Mouse (Mus musculus) adrenal gland, postnatal 10 days (tissue): ENCODE data around the gene Eya4. TPM values are rescaled to one million over a fixed set of nuclear protein-coding genes. Genes with fewer than 3 reads are reported as not detected.
A peak's percentile ranks its signal among the peaks of the same experiment; 100 is the strongest.

Experiments
- DNase-seq: peaks from one replicate; pipeline ENCODE4 v3.0.0; 2021; ENCODE audit warnings: mixed read lengths
- long read RNA-seq, 2 experiments: library from polyadenylated mRNA; stranded (forward); transcript quantifications; one replicate each; pipeline ENCODE4 v2.0.0; 2021
- total RNA-seq, 2 experiments: library from RNA; stranded (reverse); gene quantifications; 2 replicates each; pipeline ENCODE4 v1.2.3; 2021

Gene Eya4
- total RNA-seq, result 1 to 10 TPM; 2.3 to 4.8 TPM
- long read RNA-seq, experiment 1, result 0 reads
- long read RNA-seq, experiment 2, result 0 reads

DNA sequence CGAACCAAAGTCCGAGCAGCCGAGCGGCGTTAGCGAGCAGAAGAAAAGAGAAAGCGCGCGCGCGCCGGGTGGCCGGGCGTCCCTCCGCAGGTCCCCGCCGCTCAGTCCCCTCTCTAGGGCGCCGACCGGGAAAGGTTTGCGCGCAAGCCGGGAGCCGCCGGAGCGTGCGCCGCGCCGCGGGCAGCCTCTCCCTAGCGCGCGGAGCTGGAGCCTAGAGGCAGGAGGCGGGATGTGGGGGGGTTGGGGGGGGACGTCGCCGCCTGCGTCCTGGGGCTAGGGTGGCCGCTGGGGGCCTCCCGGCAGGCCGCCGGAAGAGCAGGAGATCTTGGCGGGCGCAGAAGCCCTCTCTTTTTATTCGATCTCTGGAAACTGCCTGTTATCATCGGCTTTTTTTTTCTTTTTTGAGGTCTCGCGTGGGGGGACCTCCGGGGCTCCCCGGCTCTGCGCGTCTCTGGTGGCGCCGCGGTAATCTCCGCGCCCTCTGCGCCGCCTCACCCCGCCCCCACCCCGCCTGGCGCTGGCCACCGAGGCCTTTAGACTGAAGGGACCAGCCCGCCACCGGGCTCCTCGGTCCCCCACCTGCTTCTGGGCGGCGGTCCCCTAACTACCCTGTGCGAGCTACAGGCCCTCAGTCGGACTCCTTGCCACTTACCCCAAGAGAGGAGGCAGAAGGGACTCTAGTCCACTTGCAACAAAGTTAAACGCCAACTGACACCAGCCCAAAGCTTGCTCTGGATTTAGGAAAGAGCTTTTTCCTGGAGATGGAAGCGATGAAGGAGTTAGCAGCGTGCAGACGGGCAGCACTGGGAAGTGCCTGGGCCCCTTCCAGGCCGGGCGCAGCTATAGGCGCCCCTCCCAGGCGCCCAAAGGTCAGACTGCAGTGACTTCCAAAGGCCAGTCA lies at the start of gene Eya4:
Gene Eya4, minus strand, starts transcription at position 776 of the 901 bp plus-strand sequence.
- DNase-seq, result peak; percentile 62

DNA sequence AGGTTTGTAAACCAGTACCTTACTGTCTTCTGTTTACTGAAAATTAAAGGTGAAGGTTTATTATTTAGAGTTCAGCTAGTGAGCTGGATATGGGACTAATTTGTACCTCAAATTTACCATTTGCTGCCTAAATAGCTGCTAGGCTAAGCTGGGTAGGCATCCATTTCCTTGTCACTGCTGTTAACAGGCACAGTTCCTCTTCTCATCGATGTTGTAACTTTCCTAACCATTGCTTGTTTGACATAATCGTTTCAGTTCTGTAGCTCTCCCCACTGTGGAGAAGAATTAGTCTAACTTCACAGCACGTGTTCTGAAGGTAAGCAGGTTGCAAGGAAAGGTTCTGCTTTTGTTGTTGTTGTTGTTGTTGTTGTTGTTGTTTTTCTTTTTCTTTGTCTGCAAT lies 44.8 kb upstream of the Eya4 start:
- DNase-seq, result no peak

DNA sequence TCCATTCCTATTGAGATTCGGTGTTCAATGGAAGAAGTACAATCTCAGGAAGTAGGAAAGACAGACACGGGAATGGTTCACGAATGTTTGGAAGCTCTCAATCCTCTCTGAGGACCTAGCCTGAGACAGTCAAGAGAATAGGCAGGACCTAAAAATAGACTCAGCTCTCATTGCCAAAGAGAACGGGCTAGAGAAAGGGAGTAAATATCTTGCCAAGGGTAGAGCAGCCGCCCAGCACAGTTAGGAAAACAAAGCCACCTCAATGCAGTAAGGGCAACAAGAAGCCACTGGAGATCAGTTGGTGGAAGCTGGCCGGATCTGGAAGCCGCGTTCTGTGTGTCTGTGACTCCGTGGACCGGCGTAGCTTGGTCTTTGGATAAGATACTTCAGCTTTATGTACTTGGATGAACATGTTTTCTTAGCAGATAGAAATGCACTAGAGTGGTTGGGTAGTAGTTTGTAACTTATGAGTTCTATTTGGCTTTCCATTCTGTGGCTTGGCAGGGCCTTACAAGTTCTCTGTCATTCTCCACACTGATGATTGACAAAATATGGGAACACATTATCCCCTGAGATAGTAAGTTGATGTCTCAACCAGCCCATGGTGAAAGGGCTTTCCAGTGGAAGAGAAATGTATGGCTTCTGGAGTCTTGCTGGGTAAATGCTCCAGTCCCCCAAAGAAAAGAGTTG lies 44.1 kb upstream of the Eya4 start:
- peak; percentile 28 for DNase-seq

DNA sequence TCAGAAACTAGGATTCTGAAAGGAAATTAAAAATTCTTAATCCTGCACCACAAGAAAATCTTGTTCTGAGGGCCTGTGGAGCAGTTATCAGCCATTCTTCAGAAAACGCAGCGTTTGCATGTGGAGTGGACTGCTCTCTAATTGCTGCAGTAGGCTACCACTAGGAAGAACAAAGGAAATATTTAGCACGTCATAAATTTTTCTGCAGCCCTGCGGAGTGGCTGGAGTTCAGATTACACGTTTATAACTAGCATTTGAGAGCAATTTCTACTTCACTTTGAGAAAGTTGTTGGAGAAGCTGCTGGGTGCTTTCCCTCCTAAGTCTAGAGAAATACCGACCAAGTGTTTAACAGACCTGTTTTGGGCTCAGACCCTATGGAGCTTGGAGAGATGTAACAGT lies 43.6 kb upstream of the Eya4 start:
- DNase-seq, result no peak

DNA sequence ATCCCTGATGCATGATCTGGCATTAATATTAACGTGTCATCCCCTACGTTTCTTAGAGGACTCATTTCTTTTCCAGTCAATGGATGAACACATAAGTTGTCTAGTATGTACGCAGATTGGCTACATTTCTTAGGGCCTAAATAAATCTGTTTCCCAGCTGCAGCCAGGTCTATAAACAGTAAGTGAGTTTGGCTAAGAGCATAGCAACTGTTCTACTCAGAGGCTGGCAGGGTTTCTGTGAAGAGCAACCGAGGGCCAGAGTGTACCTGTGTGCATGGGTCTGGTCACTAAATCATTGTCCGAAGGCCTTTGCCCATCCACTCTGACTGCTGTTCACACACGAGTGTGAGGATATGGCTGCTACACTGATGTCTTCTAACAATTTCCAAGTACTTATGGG lies 13.3 kb upstream of the Eya4 start:
- no peak for DNase-seq

DNA sequence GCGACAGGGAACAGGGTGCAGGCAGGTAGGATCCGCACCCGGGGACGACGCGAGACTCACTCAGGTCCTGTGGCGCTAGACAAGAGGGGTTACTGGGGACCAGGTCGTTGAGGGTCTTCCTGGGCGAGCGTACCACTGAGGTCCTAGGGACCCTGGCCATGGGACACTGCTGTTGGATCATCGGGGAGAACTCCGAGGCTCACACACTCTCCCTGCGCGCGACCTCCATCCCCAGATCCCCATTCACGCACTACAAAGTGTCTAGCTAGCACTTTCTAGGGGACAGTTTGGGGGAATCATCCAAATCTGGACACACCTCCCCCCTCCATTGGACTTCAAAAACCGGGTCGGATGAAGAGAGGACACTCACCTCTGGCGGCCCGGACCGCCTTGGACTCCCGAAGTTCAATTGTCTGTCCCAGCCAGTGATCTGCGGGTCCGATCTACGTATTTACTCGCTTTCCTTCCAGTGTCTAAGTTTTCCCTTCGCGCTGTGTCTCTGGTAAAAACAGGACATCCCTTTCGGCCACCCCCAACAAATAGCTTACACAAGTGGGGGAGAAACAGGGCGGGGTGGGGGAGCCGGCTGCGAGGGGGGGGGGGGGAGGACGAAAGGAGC lies 1.1 kb downstream of the Eya4 start:
- DNase-seq, result peak; percentile 18

DNA sequence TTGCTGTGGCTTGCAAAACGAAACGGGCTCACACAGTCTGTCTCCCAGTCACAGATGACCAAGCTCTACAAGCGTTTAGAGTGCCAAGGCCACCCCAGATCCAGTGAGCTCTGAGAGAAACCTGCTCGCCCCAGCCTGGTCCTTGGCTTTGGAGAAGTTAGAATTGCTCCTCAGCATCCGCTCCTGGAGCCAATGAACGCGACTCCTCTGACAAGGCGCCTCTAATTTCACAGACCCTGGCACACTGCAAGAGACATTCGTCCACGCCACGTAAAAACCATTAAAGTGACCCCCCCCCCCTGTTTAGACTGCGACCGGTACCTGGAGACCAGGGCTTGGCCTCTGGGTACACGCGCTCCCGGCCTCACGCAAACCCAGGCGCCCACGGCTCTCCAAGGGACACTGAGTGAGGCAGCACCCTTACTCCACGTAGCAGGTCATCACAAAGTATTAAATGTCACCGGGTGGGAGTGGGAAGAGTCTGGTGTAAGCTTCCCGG lies 1.6 kb downstream of the Eya4 start:
- DNase-seq, result peak; percentile 8

DNA sequence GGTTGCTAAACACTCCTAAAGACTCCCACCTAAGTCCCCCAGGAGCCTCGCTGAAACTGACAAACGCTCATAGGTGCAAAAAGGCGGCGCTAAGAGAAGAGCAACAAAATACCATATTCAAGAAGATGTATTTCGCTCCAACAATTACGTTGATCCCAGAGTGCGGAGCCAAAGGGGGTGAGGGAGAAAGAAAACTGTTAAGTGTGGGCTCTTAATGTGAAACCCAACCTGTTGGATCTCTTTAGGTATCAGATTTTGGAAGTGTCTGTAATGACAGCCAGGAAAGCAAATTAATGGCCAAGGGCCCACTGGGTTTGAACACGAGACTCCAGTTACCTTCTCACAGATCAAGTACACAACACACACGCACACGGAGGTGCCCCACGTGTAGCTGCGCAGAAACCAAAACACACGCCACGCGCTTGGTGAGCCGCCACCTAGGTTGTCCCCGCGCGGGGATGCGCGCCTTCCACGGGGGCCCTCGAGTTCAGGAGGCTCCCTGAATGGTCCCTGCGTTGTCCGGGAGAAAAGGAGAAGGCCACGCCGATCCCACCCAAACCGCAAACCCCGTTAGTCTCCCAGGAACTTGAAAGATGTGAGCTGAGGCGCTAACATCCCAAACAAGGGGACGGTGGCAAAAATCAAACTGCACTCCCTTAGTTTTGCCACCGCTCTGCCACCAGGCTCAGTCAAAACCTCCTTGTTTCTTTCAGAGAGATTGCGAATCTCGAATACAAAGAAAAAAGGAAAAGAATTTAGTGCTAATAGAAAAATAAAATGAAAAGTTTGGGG lies 2.3 kb downstream of the Eya4 start:
- peak; percentile 6 for DNase-seq

DNA sequence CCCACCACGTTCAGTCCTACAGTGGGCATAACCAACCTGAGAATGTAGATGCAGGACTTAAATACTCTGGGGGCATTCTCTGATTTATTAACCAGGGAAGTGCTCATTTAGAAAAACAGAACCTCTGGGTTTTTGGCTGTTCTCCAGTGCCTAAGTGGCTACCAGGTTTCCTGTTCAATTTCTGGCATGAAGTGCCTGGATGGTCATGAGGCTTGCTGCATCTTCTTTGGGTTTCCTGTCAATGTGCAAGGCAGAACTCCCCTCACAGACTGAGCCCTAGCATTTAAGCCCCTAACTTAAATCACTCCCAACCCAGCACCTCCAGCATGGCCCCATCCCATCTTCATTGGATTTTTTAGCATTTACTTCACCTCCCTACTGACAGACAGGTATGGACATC lies 13.3 kb downstream of the Eya4 start:
- DNase-seq, result no peak

DNA sequence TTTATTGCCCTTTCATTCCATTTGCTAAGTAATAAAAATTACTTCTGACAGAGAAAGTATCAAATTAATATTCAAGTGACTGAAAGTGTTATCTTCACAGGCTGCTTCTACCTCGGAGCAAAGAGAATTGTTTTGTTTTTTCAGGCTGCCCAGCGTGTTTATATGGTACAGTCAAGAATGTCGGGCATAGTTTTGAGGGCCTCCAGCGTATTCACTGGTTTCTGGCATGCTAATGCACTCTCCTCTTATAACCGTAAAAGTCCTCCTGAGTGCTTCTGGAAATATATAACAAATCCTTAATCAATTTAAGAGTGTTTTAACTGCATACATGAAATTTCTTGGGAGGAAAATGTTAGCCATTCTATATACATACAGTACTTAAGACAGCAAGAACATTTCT lies 17.8 kb downstream of the Eya4 start:
- DNase-seq, result no peak

DNA sequence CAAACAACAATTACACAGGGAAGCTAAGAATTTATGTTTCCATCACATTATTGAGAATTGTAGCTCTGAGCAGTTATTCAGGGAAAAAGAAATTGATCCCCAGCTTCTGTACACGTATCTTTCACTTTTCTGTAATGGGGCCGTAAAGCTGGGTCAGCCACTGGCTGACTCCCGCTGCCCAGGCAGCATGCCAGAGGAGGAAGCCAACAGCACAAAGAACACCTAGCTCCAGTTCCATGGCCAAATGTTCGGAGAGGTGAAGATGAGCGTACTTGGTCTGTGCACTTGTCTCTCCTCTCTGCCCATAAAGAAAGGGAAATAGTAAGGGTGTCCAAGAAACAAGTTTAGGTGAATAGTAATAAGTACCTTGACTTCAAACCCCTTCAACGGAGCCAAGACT lies 22.9 kb downstream of the Eya4 start:
- no peak for DNase-seq

DNA sequence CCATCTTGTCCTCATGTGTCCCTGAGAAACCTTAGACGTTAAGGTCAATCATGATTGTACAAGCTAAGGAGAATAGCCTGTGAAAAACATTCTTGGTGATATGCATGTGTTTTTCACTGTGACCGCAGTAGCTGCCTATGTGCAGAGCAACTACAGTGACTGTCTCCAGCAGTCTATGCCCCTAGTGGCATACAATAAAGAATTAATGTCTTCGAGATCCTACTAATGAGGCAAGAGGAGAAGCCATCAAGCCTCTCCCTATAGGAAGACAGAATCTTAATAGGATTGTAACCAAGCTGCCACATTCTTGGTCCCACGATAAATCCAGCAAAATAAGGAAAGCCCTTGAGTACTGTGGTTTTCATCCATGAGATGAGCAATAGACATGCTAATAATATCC lies 28.3 kb downstream of the Eya4 start:
- no peak for DNase-seq

DNA sequence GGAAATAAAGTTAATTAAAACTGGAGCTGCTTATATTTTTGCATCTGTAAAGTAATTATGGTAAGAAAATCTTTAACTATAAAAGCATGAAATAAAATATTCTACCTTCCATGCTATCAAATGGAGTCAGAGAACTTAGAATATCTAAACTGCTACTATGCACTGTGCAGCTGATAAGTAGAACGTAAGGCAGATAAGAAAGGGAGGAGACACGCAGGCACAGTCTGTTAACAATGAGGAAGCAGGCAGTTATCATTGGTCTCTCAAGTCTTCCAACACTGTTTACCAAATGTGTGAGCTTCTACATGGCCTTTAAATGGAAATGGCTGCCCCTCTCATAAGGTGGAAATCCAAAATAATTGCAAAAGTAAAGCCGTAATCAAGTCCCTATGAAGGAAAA lies 55.0 kb downstream of the Eya4 start:
- DNase-seq, result no peak

DNA sequence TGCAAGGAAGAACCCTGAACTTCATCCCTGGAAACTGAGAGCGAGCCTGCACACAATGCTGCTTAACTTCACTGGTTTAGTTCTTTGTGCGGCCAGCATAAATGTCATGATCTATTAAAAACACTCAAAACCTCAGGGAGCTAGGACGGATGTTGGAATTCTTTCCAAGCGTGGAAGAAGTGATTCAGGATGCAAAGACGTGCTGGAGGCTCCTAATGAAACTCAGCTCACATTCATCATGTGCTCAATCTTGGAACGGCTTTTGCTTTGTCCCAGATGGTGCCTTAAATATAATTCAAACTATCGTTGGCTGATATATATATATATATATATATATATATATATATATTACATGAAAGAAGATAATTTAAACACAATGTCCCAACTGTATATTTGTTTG lies 58.1 kb downstream of the Eya4 start:
- no peak for DNase-seq

DNA sequence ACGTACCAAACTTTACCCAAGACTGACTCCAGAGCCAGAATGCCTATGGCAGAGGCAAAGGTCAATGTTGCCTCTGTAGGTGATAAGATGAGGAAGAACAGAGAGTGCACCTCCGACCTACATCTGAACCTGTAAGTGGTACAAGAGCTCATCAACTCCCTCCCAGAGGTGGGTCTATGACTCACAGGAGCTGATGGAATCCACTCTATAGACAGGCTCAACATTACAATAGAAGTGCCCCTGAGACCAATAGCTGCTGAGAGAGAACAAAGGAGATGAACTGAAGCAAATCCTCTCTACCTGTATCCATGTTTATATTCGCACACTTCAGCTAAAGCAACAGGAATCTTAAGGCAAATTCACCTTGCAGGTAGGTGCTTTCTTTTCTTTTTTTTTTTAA lies 73.2 kb downstream of the Eya4 start:
- DNase-seq, result no peak

DNA sequence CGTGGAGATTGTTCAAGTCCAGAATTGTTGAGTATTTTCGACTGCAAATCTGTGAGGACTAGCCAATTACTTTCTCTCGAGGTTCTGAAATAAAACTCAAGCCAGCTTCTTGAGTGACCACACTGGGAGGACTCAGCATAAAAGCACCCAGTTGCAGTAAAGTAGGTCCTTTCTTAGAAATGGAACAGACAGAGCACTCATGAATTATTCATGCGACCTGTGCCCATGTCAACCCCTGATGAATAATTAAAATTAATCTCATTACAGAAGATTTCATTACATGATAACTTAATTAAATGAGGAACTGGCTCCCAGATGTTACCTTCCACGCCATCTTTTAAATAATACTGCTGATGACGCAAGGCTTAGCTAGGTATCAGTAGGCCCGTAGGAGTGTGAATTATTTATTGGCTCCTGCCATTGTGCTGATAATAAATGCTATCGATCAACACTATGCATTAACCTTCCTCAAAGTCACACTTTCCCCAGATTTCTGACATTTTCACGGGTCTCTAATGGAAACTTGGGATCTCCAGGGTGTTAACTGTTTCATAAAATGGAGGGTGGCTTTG lies 79.5 kb downstream of the Eya4 start:
- no peak for DNase-seq

DNA sequence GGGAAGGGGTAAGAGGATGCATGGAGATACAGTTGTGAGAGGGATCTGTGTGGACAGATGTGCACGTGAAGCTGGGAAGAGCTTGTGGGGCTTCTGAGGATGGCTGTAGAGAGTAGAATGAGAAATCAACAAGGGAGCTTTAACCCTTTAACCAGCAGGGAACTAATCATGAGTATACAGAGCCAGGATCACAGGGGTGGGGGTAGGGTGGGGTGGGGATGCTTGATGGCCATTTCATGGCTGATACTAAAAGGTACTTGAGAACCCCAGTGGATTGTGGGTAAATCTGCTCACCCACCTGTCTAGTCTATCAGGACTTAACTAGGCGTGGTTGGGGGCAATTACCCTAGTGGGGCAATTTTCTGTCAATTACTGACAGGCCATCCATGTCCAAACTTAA lies 80.1 kb downstream of the Eya4 start:
- no peak for DNase-seq

DNA sequence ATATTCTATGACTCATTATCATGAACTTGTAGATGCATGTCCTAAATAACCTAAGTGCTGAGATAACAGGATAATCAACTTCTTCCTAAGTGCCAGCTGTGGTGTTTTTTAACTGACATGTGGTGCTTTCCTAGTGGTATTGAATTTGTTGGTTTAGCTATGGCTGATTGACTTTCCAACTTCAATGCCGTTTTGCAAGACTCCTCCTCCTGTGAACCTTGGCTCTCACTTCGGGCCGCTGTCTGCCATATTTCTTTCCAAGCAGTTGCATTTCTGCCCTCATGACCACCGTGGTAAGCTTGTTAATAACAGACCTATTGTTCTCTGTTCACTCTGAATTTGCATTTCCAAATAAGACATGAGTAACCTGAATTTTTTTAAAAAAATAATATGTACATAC lies 98.4 kb downstream of the Eya4 start:
- DNase-seq, result no peak

DNA sequence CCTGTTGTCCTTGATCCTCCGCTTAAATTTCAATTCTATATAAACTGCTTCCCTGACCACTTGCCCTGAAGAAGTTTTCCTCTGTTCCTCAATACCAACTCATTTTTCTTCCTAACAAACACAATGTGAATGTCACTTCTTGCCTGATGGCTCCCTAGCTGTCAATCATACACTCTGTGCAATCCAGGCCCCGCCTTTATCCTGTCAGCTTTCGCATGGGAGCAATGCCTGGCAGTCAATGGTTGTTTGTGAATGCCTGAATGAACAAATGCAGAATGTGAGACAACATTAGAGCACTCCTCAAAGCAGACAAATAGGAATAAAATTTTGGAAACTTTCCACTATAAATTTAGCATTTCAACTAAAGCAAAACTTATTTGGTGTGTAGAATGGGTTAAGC lies 104.1 kb downstream of the Eya4 start:
- DNase-seq, result no peak

DNA sequence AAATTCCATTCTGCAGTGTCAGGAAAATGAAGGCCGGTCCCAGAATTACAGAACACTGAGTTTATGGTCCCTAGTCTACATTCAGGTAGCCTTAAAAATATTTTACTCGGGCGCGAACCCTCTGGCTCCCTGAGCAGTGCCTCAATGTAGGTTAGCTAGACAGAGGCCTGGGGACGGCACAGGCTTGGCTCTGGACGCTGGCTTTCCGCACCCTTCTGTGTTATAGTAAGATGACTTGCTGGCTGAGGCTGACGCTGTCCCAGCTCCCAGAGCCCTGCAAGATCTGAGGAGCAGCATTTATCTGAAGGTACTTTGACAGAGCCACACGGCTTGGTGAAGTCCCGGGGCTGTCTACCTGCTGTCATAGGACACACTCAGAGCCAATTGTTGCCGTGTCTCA lies 113.7 kb downstream of the Eya4 start:
- DNase-seq, result peak; percentile 3

DNA sequence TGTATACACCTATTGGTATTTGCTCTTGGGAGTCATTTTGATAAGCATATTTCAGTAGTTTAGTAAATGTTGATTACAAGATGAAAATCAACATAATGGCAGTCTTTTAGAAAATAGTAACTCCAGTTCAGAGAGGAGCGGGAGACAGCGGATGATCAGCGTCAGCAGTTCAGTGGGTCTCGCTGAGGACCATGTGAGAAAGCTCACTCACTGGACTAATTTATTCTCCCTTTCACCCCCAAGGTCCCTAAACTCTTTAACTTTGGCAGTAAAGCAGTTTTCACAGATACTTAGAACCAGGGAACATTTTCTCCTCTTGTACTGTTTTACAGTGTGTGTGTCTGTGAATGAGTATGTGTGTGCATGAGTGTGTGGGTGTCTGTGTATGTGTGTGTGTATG lies 115.2 kb downstream of the Eya4 start:
- DNase-seq, result no peak

DNA sequence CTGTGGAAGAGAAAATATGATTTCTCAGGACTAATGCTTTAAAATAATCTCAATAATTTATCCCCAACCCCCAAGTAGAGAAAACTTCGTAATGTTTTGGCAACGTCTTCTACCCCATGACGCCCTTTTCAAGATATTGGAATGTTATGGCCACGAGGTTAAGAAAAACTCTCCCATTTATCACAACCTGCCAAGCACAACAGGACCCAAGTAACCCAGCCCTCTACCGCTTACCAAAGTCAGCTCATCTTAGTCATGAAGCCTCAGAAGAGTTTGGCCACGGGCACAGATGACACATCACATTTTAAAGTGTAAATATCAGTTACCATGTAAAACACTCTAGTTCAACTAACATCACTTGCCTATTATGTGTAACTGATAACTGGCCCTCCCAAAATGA lies 117.2 kb downstream of the Eya4 start:
- no peak for DNase-seq
